Mouse (Mus musculus) hindbrain, embryonic 13.5 days (tissue): ENCODE results near the gene Dennd6b. TPM values are rescaled to one million over a fixed set of nuclear protein-coding genes. Genes with fewer than 3 reads are reported as not detected.

Experiments
- ATAC-seq: fragments of 200-750 bp; cut with Nextera tagmentation; 2 replicates; pipeline ENCODE4 v1.8.0; 2017; ENCODE audit warnings: moderate TSS enrichment; ENCODE audit not compliant: low FRiP score
- H3K27ac ChIP-seq: fragments of 300-500 bp; sonication (generic); 2 replicates; pipeline ENCODE4 v1.5.1; 2015; ENCODE audit warnings: inconsistent platforms, mild to moderate bottlenecking, moderate library complexity
- H3K27me3 ChIP-seq: fragments of 300-500 bp; sonication (generic); 2 replicates; pipeline ENCODE4 v1.6.1; 2015; ENCODE audit warnings: mild to moderate bottlenecking, inconsistent platforms
- H3K36me3 ChIP-seq: fragments of 300-500 bp; sonication (generic); 2 replicates; pipeline ENCODE4 v1.6.1; 2015; ENCODE audit warnings: mild to moderate bottlenecking, inconsistent platforms
- H3K4me1 ChIP-seq: fragments of 300-500 bp; sonication (generic); replicated peaks from 2 replicates; pipeline ENCODE4 v1.6.1; 2015; ENCODE audit warnings: inconsistent platforms
- H3K4me2 ChIP-seq: fragments of 300-500 bp; sonication (generic); 2 replicates; pipeline ENCODE4 v1.6.1; 2015; ENCODE audit warnings: inconsistent platforms, mild to moderate bottlenecking, moderate library complexity
- H3K4me3 ChIP-seq: fragments of 300-500 bp; sonication (generic); 2 replicates; pipeline ENCODE4 v1.5.1; 2015; ENCODE audit warnings: mild to moderate bottlenecking, inconsistent platforms
- H3K9ac ChIP-seq: fragments of 300-500 bp; sonication (generic); 2 replicates; pipeline ENCODE4 v1.6.1; 2015; ENCODE audit warnings: mild to moderate bottlenecking, inconsistent platforms
- H3K9me3 ChIP-seq: fragments of 300-500 bp; sonication (generic); 2 replicates; pipeline ENCODE4 v1.6.1; 2016; ENCODE audit warnings: inconsistent platforms
- WGBS: fragments of 180-500 bp; shearing (Covaris S2); methylation state at CpG from one replicate; pipeline ENCODE4 v1.1.7; 2015; 5-methylcytosine and 5-hydroxymethylcytosine counted together
- polyA plus RNA-seq: library from polyadenylated mRNA; unstranded; fragments of >200 nt; fragmentation: Nextera tagmentation; extraction: Ambion mirVana; gene quantifications from 2 replicates; pipeline ENCODE4 v1.2.1, GENCODE M21; 2015

The Dennd6b gene
- polyA plus RNA-seq, 1 experiment from 2014 or later: 75.1 TPM

DNA sequence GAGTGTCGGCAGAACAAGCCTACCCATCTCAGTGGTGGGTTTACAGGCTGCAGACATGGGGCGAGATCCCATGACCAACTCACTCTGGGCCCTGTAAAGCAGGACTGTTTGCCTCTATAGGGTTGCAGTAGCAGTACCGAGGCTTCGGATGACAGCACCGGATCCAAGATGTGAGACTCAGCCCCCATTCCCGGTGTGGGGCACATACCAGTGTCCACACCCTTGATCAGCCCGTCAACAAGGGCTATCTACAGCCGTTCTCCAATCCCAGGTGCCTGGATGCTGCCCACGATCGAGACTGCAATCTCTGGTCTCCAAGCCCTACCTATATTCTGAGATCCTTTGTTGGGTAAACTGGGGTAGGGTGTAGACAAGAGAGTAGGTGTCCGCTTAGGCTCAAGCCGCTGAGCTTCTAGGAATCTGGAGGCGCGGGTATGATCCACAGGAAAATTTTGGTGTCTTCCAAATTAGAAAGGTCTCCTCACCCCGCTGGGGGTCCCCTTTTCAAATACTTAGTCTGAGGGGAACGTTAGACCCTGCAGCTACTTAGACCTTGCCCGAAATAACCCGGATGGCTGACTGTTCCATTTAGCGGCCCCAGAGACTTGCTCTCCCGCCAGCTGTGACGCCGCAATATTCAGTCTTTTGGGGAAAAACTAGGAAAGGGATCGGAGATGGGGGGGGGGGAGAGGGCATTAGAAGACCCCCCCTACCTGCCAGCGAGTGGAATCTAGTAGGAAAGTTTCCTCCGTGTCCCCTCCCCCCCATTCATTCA, 47.6 kb downstream of the Dennd6b start:
- WGBS: 3% methylated on average over 25 of the region's 25 CpGs
- Histone ChIP-seq H3K27me3 (peaks cover 3% of the 10 kb centered on the region; the same call in 1 of the 2 replicates), H3K27ac (peak overlapping the region; percentile 94), H3K36me3 (peaks cover 28% of the 10 kb centered on the region), H3K9me3 (no peaks in the 10 kb centered on the region), H3K4me2 (peak overlapping the region; percentile 75), H3K9ac (peak overlapping the region; percentile 93), H3K4me1 (peaks cover 56% of the 10 kb centered on the region), H3K4me3 (peak overlapping the region; percentile 75)
- peak; percentile 15; the same call in 1 of the 2 replicates for ATAC-seq

DNA sequence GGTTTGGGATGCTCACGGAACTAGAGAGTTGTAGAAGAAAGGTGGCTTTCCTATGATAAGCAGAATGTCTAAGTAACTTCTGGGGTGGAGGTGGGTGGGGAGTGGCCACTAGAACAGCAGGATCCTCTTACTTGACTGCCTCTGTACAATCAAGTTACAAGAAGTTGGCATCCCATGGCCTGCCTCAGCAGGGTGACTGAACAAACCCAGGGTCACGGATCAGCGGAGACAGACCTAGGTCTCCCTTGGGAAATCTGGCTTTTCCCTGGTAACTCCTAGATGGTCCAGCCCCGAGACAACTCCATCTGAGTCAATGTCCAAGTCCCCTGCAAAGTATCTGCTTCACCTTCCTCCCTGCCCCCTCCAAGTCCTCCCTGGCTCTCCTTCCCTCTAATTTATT, 48.4 kb downstream of the Dennd6b start:
- Histone ChIP-seq H3K4me1 (peaks cover 56% of the 10 kb centered on the region), H3K36me3 (peaks cover 31% of the 10 kb centered on the region), H3K27ac (peak overlapping the region; percentile 94), H3K27me3 (peaks cover 3% of the 10 kb centered on the region; the same call in 1 of the 2 replicates), H3K4me2 (peak overlapping the region; percentile 75), H3K9me3 (no peaks in the 10 kb centered on the region), H3K4me3 (peak overlapping the region; percentile 75), H3K9ac (peak overlapping the region; percentile 93)
- WGBS: 31% methylated on average over 4 of the region's 4 CpGs
- no peak for ATAC-seq

DNA sequence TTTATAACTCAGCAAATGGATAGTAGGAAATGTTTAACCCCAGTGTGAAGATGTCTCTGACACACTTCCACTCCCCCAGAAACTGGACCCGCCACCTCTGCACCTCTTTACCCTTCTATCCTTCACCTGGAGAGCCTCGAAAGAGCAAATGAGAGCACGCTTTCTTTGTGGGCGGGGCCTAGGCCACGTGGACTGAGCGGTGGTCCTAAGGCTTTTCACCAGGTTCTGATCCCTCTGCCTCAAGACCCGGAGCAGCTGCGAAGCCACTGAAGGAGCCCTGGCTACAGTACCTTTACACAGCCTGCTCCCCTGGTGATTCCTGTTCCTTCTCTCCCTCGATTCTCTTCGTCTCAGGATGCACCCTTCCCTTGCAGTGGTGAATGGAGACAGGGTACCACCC, 48.8 kb downstream of the Dennd6b start:
- 22% methylated on average over 10 of the region's 10 CpGs for WGBS

DNA sequence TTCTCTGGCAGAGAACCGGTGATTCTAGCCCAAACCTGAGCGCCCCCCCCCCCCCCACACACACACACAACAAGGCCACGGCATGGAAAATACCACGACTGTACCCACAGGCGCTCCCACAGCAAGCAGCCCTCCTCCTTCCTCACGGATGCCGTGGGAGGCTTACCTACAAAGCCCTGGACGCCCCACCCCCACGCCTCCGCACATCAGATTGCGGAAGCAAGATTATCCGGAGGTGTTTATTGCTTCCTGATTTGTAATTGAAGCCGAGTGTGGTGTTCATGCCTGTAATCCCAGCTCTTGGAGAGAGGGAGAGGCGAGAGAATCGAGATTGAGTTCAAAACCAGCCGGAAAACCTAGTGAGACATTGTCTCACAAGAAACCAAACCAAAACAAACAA, 49.3 kb downstream of the Dennd6b start:
- peaks cover 35% of the 10 kb centered on the region for H3K36me3 ChIP-seq
- 11% methylated on average over 16 of the region's 16 CpGs for WGBS

More for the DNA sequence above, 48.8 kb downstream of the Dennd6b start:
- H3K9ac ChIP-seq: peak overlapping the region; percentile 93
- peaks cover 53% of the 10 kb centered on the region for H3K4me1 ChIP-seq
- peak overlapping the region; percentile 94 for H3K27ac ChIP-seq
- peak overlapping the region; percentile 75 for H3K4me3 ChIP-seq
- peak overlapping the region; percentile 75 for H3K4me2 ChIP-seq
- peaks cover 35% of the 10 kb centered on the region for H3K36me3 ChIP-seq
- no peak for ATAC-seq
- peaks cover 3% of the 10 kb centered on the region; the same call in 1 of the 2 replicates for H3K27me3 ChIP-seq
- no peaks in the 10 kb centered on the region for H3K9me3 ChIP-seq

GRCm38 (mm10) chr15:89146537-89146936, 49.8 kb downstream of the Dennd6b start:
- Histone ChIP-seq H3K27ac (peak overlapping the region; percentile 88), H3K27me3 (peaks cover 5% of the 10 kb centered on the region), H3K36me3 (peaks cover 35% of the 10 kb centered on the region), H3K9ac (peak overlapping the region; percentile 93), H3K4me1 (peaks cover 47% of the 10 kb centered on the region), H3K9me3 (no peaks in the 10 kb centered on the region), H3K4me2 (peak overlapping the region; percentile 75), H3K4me3 (peak overlapping the region; percentile 75)
- ATAC-seq: peak; percentile 29
- WGBS: 4% methylated on average over 27 of the region's 27 CpGs

More for the DNA sequence above, 49.3 kb downstream of the Dennd6b start:
- H3K9me3 ChIP-seq: no peaks in the 10 kb centered on the region
- H3K27ac ChIP-seq: peak overlapping the region; percentile 88
- peaks cover 49% of the 10 kb centered on the region for H3K4me1 ChIP-seq
- peak overlapping the region; percentile 75 for H3K4me2 ChIP-seq
- peak overlapping the region; percentile 75 for H3K4me3 ChIP-seq
- no peak for ATAC-seq
- H3K9ac ChIP-seq: peak overlapping the region; percentile 93
- peaks cover 3% of the 10 kb centered on the region; the same call in 1 of the 2 replicates for H3K27me3 ChIP-seq

- H3K27me3 ChIP-seq: peaks cover 11% of the 10 kb centered on the region
- peak overlapping the region; percentile 75 for H3K4me2 ChIP-seq
- 75% methylated on average over 24 of the region's 24 CpGs for WGBS
- peaks cover 35% of the 10 kb centered on the region for H3K36me3 ChIP-seq
- H3K4me1 ChIP-seq: peaks cover 52% of the 10 kb centered on the region
- peak overlapping the region; percentile 93 for H3K9ac ChIP-seq
- peak overlapping the region; percentile 88; the same call in 1 of the 2 replicates for H3K27ac ChIP-seq
- H3K4me3 ChIP-seq: peak overlapping the region; percentile 75
- H3K9me3 ChIP-seq: no peaks in the 10 kb centered on the region
- no peak for ATAC-seq
Observed at GRCm38 (mm10) chr15:89145813-89146350, 50.4 kb downstream of the Dennd6b start.

DNA sequence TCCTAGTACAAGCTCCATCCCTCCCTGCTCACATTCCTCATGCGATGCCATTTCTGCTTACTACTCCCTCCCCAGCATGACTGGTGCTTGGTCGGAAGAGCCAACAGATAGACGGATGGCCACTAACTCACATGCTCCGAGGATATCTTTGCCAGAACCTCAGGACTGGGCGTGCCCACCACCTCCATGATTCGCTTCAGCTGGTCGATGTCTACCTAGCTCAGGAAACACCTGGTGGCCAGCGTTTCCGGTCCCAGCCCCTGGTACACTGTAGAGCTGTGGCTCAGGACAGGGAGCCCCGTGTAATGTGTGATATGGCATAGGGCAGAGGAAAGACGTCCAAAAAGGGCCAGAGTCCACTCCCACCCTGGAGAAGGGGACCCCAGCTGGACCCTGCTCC, 51.3 kb downstream of the Dennd6b start:
- Histone ChIP-seq H3K27ac (0 out of 2 replicates have a peak overlapping the region, but pooled peaks have one; percentile 12), H3K4me1 (peaks cover 52% of the 10 kb centered on the region), H3K9me3 (no peaks in the 10 kb centered on the region), H3K4me3 (no peak overlapping the region), H3K27me3 (peaks cover 17% of the 10 kb centered on the region), H3K36me3 (peaks cover 35% of the 10 kb centered on the region), H3K4me2 (no peak overlapping the region), H3K9ac (peak overlapping the region; percentile 93; the same call in 1 of the 2 replicates)
- no peak for ATAC-seq
- WGBS: 94% methylated on average over 11 of the region's 11 CpGs

- no peak overlapping the region for H3K4me3 ChIP-seq
- ATAC-seq: no peak
- no peak overlapping the region for H3K4me2 ChIP-seq
- peaks cover 48% of the 10 kb centered on the region for H3K4me1 ChIP-seq
- peaks cover 35% of the 10 kb centered on the region for H3K36me3 ChIP-seq
- H3K27ac ChIP-seq: no peak overlapping the region
- H3K9me3 ChIP-seq: no peaks in the 10 kb centered on the region
- no peak overlapping the region for H3K9ac ChIP-seq
- peaks cover 25% of the 10 kb centered on the region for H3K27me3 ChIP-seq
- 87% methylated on average over 2 of the region's 2 CpGs for WGBS
Observed at GRCm38 (mm10) chr15:89143134-89143533, 53.2 kb downstream of the Dennd6b start.

- no peak for ATAC-seq
- H3K9ac ChIP-seq: no peak overlapping the region
Observed at GRCm38 (mm10) chr15:89141905-89142304, 54.4 kb downstream of the Dennd6b start.

DNA sequence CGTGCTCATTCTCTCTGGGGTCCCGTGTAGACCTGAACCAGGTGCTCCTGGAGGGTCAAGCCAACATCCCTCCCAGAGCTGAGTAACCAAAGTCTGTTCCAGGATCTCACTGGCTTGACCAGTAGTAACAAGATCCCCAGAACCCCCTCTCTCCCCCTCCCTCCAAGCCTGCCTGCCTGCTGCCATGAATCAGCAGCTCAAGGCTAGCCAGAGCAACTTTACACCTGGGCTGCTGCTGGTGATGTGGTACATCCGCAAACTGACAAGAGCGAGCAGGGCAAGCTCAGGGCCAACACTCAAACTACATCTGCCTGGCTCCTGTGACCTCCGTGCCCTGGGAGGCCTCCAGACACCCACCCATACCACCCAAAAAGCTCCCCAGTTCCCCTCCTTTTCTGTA, 54.9 kb downstream of the Dennd6b start:
- ATAC-seq: 0 out of 2 replicates have a peak, but pooled peaks have one; percentile 7
- Histone ChIP-seq H3K27ac (no peak overlapping the region), H3K9me3 (no peaks in the 10 kb centered on the region), H3K27me3 (peaks cover 25% of the 10 kb centered on the region), H3K4me2 (peak overlapping the region; percentile 97; the same call in 1 of the 2 replicates), H3K36me3 (peaks cover 35% of the 10 kb centered on the region), H3K9ac (no peak overlapping the region), H3K4me3 (no peak overlapping the region), H3K4me1 (peaks cover 31% of the 10 kb centered on the region)
- WGBS: 30% methylated on average over 5 of the region's 5 CpGs

More at GRCm38 (mm10) chr15:89141905-89142304, 54.4 kb downstream of the Dennd6b start:
- Histone ChIP-seq H3K4me3 (no peak overlapping the region), H3K4me2 (no peak overlapping the region), H3K4me1 (peaks cover 35% of the 10 kb centered on the region), H3K27me3 (peaks cover 25% of the 10 kb centered on the region), H3K9me3 (no peaks in the 10 kb centered on the region), H3K36me3 (peaks cover 35% of the 10 kb centered on the region), H3K27ac (no peak overlapping the region)
- WGBS: 82% methylated on average over 4 of the region's 4 CpGs

DNA sequence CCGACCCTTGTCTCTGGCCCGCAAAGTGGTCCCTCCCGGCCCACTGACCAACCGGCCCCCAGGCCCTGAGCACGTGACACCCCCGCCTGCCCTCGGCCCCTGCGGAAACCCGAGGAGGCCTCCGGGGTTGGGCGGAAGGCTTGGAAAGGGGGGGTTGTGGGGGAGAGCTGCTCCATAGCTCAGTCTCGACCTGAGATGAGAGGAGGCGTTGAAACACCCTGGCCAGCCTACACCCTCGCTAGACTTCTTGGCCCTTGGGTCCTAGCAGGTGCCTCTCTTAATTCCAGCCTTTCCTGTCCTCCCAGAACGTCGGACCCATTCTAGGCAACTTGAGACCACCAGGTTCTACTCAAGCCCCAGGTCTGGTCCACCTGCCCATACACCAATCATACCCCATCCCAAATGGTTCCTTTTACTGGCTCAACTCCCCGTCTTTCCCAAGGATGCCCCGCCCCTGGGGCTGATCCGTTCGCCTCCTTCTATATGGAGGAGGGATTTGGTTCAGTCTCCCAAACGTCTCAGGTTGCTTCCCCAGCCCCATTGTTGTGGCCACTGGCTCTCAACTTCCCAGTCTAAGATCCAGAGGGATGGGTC, 55.5 kb downstream of the Dennd6b start, which contains the start of gene Mapk12:
Mapk12 (minus strand) TSS at position 45 of the 594 bp plus-strand sequence.
- H3K27ac ChIP-seq: no peak within 1 kb of the TSS
- H3K27me3 ChIP-seq: peaks cover 22% of the 10 kb centered on the region
- peak within 1 kb of the TSS; percentile 51 for H3K4me3 ChIP-seq
- H3K9ac ChIP-seq: peak within 1 kb of the TSS; percentile 77
- 2% methylated on average over 21 of the region's 21 CpGs for WGBS
- peaks cover 32% of the 10 kb centered on the region for H3K36me3 ChIP-seq
- peak; percentile 55 for ATAC-seq
- H3K9me3 ChIP-seq: no peaks in the 10 kb centered on the region
- H3K4me1 ChIP-seq: peaks cover 24% of the 10 kb centered on the region
- peak within 1 kb of the TSS; percentile 97 for H3K4me2 ChIP-seq
